Mouse (Mus musculus): ENCODE data around the gene Bex3.

Gene Bex3

GRCm38 (mm10) chrX:136313792-136314564, 43.9 kb downstream of the Bex3 start:
- no peak for DNase-seq

DNA sequence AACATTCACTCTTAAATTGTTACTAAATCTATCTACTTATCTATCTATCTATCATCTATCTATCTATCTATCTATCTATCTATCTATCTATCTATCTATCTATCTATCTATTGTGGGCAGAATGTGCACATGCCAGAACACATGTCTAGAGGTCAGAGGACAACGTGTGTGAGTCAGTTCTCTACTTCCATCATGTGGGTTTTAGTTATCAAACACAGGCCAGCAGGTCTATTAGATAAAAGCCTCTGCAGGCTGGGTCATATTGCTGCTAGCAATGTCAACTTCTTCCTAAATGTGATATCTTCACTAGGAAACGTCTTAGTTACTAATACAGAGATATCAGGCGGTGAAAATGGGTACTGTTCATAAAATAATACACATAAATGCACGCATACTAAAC, 49.9 kb downstream of the Bex3 start:
- no peak for DNase-seq
